Mouse (Mus musculus) liver, adult 2 months (tissue): ENCODE measurements around the gene Usf2. TPM values are rescaled to one million over a fixed set of nuclear protein-coding genes. Genes with fewer than 3 reads are reported as not detected.

Source experiments
- DNase-seq: peaks from one replicate; pipeline ENCODE4 v3.0.0-alpha.2; 2011; ENCODE audit warnings: low read depth, low spot score; ENCODE audit errors: extremely low read depth
- H3K27ac ChIP-seq: fragments of 200-500 bp; replicated peaks from 2 replicates; pipeline ENCODE4 v1.5.1; 2012; ENCODE audit warnings: low read depth, mild to moderate bottlenecking, control low read depth, inconsistent platforms, low read length; ENCODE audit not compliant: insufficient read depth
- H3K27me3 ChIP-seq: fragments of 200-500 bp; 2 replicates; pipeline ENCODE4 v1.6.1; 2012; ENCODE audit warnings: mild to moderate bottlenecking, moderate library complexity, low read length, inconsistent platforms; ENCODE audit not compliant: control insufficient read depth, insufficient read depth
- H3K36me3 ChIP-seq: fragments of 200-500 bp; 2 replicates; pipeline ENCODE4 v1.6.1; 2012; ENCODE audit warnings: low read length, inconsistent platforms; ENCODE audit not compliant: control insufficient read depth, insufficient read depth
- H3K4me1 ChIP-seq: fragments of 200-500 bp; 2 replicates; pipeline ENCODE4 v1.6.1; 2011; ENCODE audit warnings: low read length; ENCODE audit not compliant: control insufficient read depth, insufficient read depth
- H3K4me3 ChIP-seq: fragments of 200-500 bp; 2 replicates; pipeline ENCODE4 v1.5.1; 2011; ENCODE audit warnings: low read depth, mild to moderate bottlenecking, control low read depth, low read length, moderate library complexity; ENCODE audit not compliant: insufficient read depth
- H3K79me2 ChIP-seq: fragments of 200-500 bp; 2 replicates; pipeline ENCODE4 v1.6.1; 2012; ENCODE audit warnings: inconsistent platforms, mild to moderate bottlenecking, low read length, moderate library complexity; ENCODE audit not compliant: control insufficient read depth, insufficient read depth
- H3K9ac ChIP-seq: fragments of 200-500 bp; 2 replicates; pipeline ENCODE4 v1.6.1; 2012; ENCODE audit warnings: low read depth, mild to moderate bottlenecking, control low read depth, inconsistent platforms, low read length
- CTCF ChIP-seq: fragments of 200-500 bp; IDR thresholded peaks from 2 replicates; pipeline ENCODE4 v1.5.1; 2011; ENCODE audit warnings: low read depth, low read length, control low read depth
- POLR2A ChIP-seq: fragments of 200-500 bp; IDR thresholded peaks from 2 replicates; pipeline ENCODE4 v1.6.1; 2011; ENCODE audit warnings: low read length, control low read depth; ENCODE audit not compliant: insufficient read depth; ENCODE audit errors: extremely low read depth
- WGBS: fragments of 180-500 bp; shearing (Covaris S2); methylation state at CpG from one replicate; pipeline ENCODE4 v1.1.7; 2018; 5-methylcytosine and 5-hydroxymethylcytosine counted together
- polyA plus RNA-seq: library from polyadenylated mRNA; depleted of rRNA; stranded (reverse); fragments of >200 nt; gene quantifications from 2 replicates; pipeline ENCODE4 v1.2.3, GENCODE M21; 2012; rRNA removed
- total RNA-seq: library from RNA; depleted of rRNA; stranded (reverse); fragments of >200 nt; gene quantifications from 2 replicates; pipeline ENCODE4 v1.2.3, GENCODE M21; 2014; rRNA removed

The Usf2 gene
- total and polyA plus RNA-seq, 2 experiments, result 40.5 to 161 TPM

- no peak for DNase-seq
- WGBS, result 6% methylated on average over 26 of the region's 26 CpGs
- H3K79me2 ChIP-seq, result no peaks in the 10 kb centered on the region
- H3K27me3 ChIP-seq, result peaks cover 2% of the 10 kb centered on the region; the same call in 1 of the 2 replicates
- H3K9ac ChIP-seq, result no peak overlapping the region
- TF ChIP-seq CTCF (no peak), POLR2A (no peak)
- H3K4me1 ChIP-seq, result no peaks in the 10 kb centered on the region; the same call in 1 of the 2 replicates
- no peaks in the 10 kb centered on the region for H3K36me3 ChIP-seq
- H3K27ac ChIP-seq, result no peak overlapping the region
- peak overlapping the region; percentile 47; the same call in 1 of the 2 replicates for H3K4me3 ChIP-seq
Observed at GRCm38 (mm10) chr7:30908277-30908991, 48.2 kb downstream of the Usf2 start.

DNA sequence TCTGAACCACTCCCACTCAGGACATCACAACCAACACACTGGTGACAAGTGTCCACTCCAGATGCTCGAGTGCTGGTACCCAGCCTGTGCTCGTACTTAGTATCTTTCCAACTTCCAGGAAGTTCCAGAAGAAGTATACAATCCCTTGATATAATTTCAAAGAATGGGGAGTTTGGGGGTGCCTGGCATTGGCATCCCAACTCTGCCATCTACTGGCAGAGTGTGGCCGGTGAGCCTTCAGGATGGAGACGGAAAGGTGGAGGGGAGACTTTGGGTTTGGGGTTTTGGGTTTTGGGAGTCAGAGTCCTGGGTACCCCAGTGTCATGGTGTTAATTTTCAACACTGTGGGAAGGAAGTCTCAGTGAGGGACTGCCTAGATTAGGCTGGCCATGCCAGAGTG lies 52.6 kb downstream of the Usf2 start:
- H3K4me3 ChIP-seq, result no peak overlapping the region
- peaks cover 2% of the 10 kb centered on the region; the same call in 1 of the 2 replicates for H3K27me3 ChIP-seq
- H3K27ac ChIP-seq, result no peak overlapping the region
- no peaks in the 10 kb centered on the region for H3K36me3 ChIP-seq
- 58% methylated on average over 4 of the region's 4 CpGs for WGBS
- TF ChIP-seq CTCF (peak; percentile 75), POLR2A (no peak)
- no peaks in the 10 kb centered on the region for H3K4me1 ChIP-seq
- DNase-seq, result no peak
- no peak overlapping the region for H3K9ac ChIP-seq
- H3K79me2 ChIP-seq, result no peaks in the 10 kb centered on the region

Other genes with a start within 250 kb of the Usf2 start
- 2.6 and 4.4 TPM in 2 replicates for gene Atp4a, start 244.6 kb downstream of the Usf2 start, total RNA-seq
- 1.3 and 4.2 TPM in 2 replicates for gene Atp4a, start 244.6 kb downstream of the Usf2 start, polyA plus RNA-seq
- 124 and 146 TPM in 2 replicates for gene Tmem147, start 227.3 kb downstream of the Usf2 start, total RNA-seq
- 248 and 335 TPM in 2 replicates for gene Tmem147, start 227.3 kb downstream of the Usf2 start, polyA plus RNA-seq
- not detected in 2 replicates for gene Gapdhs, start 213.1 kb downstream of the Usf2 start, total RNA-seq
- gene Gapdhs, start 213.1 kb downstream of the Usf2 start, polyA plus RNA-seq, result 0.50 and 1.3 TPM in 2 replicates
- gene Sbsn, start 205.3 kb downstream of the Usf2 start, total RNA-seq, result 0.46 and 0.60 TPM in 2 replicates
- gene Sbsn, start 205.3 kb downstream of the Usf2 start, polyA plus RNA-seq, result 0.33 and 0.41 TPM in 2 replicates
- gene Dmkn, start 193.0 kb downstream of the Usf2 start, total RNA-seq, result not detected in 2 replicates
- gene Dmkn, start 193.0 kb downstream of the Usf2 start, polyA plus RNA-seq, result 0.44 TPM in 1 of 2 replicates, not detected in the other
- gene Krtdap, start 168.9 kb downstream of the Usf2 start, total RNA-seq, result not detected in 2 replicates
- not detected in 2 replicates for gene Krtdap, start 168.9 kb downstream of the Usf2 start, polyA plus RNA-seq
- 0.09 and 0.13 TPM in 2 replicates for gene Ffar2, start 133.0 kb downstream of the Usf2 start, total RNA-seq
- 0.04 TPM in 1 of 2 replicates, not detected in the other for gene Ffar2, start 133.0 kb downstream of the Usf2 start, polyA plus RNA-seq
- gene Ffar3, start 100.6 kb downstream of the Usf2 start, total RNA-seq, result not detected in 2 replicates
- gene Ffar3, start 100.6 kb downstream of the Usf2 start, polyA plus RNA-seq, result not detected in 2 replicates
- not detected in 2 replicates for gene Ffar1, start 95.2 kb downstream of the Usf2 start, total RNA-seq
- 0.05 and 0.21 TPM in 2 replicates for gene Ffar1, start 95.2 kb downstream of the Usf2 start, polyA plus RNA-seq
- 0.74 and 1.8 TPM in 2 replicates for gene Cd22, start 76.5 kb downstream of the Usf2 start, total RNA-seq
- gene Cd22, start 76.5 kb downstream of the Usf2 start, polyA plus RNA-seq, result 1.4 and 3.7 TPM in 2 replicates
- gene Mag, start 41.9 kb downstream of the Usf2 start, total RNA-seq, result 0.07 and 0.09 TPM in 2 replicates
- gene Mag, start 41.9 kb downstream of the Usf2 start, polyA plus RNA-seq, result 0.20 and 0.37 TPM in 2 replicates
- 445 and 548 TPM in 2 replicates for gene Hamp2, start 32.1 kb downstream of the Usf2 start, total RNA-seq
- 6,798 and 9,385 TPM in 2 replicates for gene Hamp2, start 32.1 kb downstream of the Usf2 start, polyA plus RNA-seq
- 1,191 and 3,227 TPM in 2 replicates for gene Hamp, start 12.8 kb downstream of the Usf2 start, total RNA-seq
- gene Hamp, start 12.8 kb downstream of the Usf2 start, polyA plus RNA-seq, result 8,217 and 12,671 TPM in 2 replicates
- 75.7 and 86.7 TPM in 2 replicates for gene Lsr, start 16.7 kb upstream of the Usf2 start, total RNA-seq
- 289 and 362 TPM in 2 replicates for gene Lsr, start 16.7 kb upstream of the Usf2 start, polyA plus RNA-seq
- 2.4 and 3.0 TPM in 2 replicates for gene Fam187b, start 17.0 kb upstream of the Usf2 start, total RNA-seq
- gene Fam187b, start 17.0 kb upstream of the Usf2 start, polyA plus RNA-seq, result 3.7 and 3.9 TPM in 2 replicates
- gene Fxyd5, start 85.7 kb upstream of the Usf2 start, total RNA-seq, result 3.6 and 3.8 TPM in 2 replicates
- gene Fxyd5, start 85.7 kb upstream of the Usf2 start, polyA plus RNA-seq, result 5.4 and 7.8 TPM in 2 replicates
- gene Fxyd7, start 94.7 kb upstream of the Usf2 start, total RNA-seq, result 0.47 TPM in 1 of 2 replicates, not detected in the other
- gene Fxyd7, start 94.7 kb upstream of the Usf2 start, polyA plus RNA-seq, result 0.40 and 0.92 TPM in 2 replicates
- 127 and 154 TPM in 2 replicates for gene Fxyd1, start 100.4 kb upstream of the Usf2 start, total RNA-seq
- 1,507 and 1,555 TPM in 2 replicates for gene Fxyd1, start 100.4 kb upstream of the Usf2 start, polyA plus RNA-seq
- 0.07 and 0.18 TPM in 2 replicates for gene Lgi4, start 102.5 kb upstream of the Usf2 start, total RNA-seq
- gene Lgi4, start 102.5 kb upstream of the Usf2 start, polyA plus RNA-seq, result 0.04 and 0.09 TPM in 2 replicates
- 0.27 and 0.46 TPM in 2 replicates for gene Fxyd3, start 119.9 kb upstream of the Usf2 start, total RNA-seq
- gene Fxyd3, start 119.9 kb upstream of the Usf2 start, polyA plus RNA-seq, result 0.50 and 0.83 TPM in 2 replicates
- 282 and 327 TPM in 2 replicates for gene Hpn, start 158.5 kb upstream of the Usf2 start, total RNA-seq
- 883 and 920 TPM in 2 replicates for gene Hpn, start 158.5 kb upstream of the Usf2 start, polyA plus RNA-seq
- 2.4 and 3.5 TPM in 2 replicates for gene Scn1b, start 170.2 kb upstream of the Usf2 start, total RNA-seq
- 4.4 and 7.1 TPM in 2 replicates for gene Scn1b, start 170.2 kb upstream of the Usf2 start, polyA plus RNA-seq
- gene Gramd1a, start 199.1 kb upstream of the Usf2 start, total RNA-seq, result 5.1 and 6.6 TPM in 2 replicates
- 17.0 and 33.0 TPM in 2 replicates for gene Gramd1a, start 199.1 kb upstream of the Usf2 start, polyA plus RNA-seq